Mouse (Mus musculus) heart, adult 2 months (tissue): ENCODE measurements around the gene Rgl1. TPM values are rescaled to one million over a fixed set of nuclear protein-coding genes. Genes with fewer than 3 reads are reported as not detected.

Experiments used
- DNase-seq, 2 experiments: peaks; one replicate each; pipeline ENCODE4 v3.0.0; 2021
- H3K27ac ChIP-seq: fragments of 200-600 bp; 2 replicates; pipeline ENCODE4 v1.8.1; 2022
- H3K27me3 ChIP-seq: fragments of 200-500 bp; 2 replicates; pipeline ENCODE4 v1.6.1; 2012; ENCODE audit warnings: mild to moderate bottlenecking, low read length, inconsistent platforms, mixed read lengths; ENCODE audit not compliant: control insufficient read depth, insufficient read depth
- H3K36me3 ChIP-seq: fragments of 200-500 bp; 2 replicates; pipeline ENCODE4 v1.6.1; 2012; ENCODE audit warnings: low read length, inconsistent platforms; ENCODE audit not compliant: control insufficient read depth, insufficient read depth
- H3K4me1 ChIP-seq: fragments of 200-500 bp; 2 replicates; pipeline ENCODE4 v1.6.1; 2011; ENCODE audit warnings: low read length; ENCODE audit not compliant: control insufficient read depth, insufficient read depth
- H3K4me3 ChIP-seq: fragments of 200-600 bp; 2 replicates; pipeline ENCODE4 v1.8.1; 2022
- H3K79me2 ChIP-seq: fragments of 200-500 bp; replicated peaks from 2 replicates; pipeline ENCODE4 v1.6.1; 2012; ENCODE audit warnings: mild to moderate bottlenecking, inconsistent platforms, low read length, moderate library complexity, mixed read lengths; ENCODE audit not compliant: control insufficient read depth, insufficient read depth
- H3K9ac ChIP-seq: fragments of 200-500 bp; 2 replicates; pipeline ENCODE4 v1.6.1; 2012; ENCODE audit warnings: low read depth, mild to moderate bottlenecking, control low read depth, inconsistent platforms, low read length, mixed read lengths
- CTCF ChIP-seq: fragments of 200-600 bp; IDR thresholded peaks from 2 replicates; pipeline ENCODE4 v1.8.1; 2022; ENCODE audit warnings: antibody characterized with exemption, mild to moderate bottlenecking, moderate library complexity
- EP300 ChIP-seq: fragments of 200-500 bp; IDR thresholded peaks from 2 replicates; pipeline ENCODE4 v1.6.1; 2011; ENCODE audit warnings: low read depth, low read length, control low read depth; ENCODE audit not compliant: insufficient read depth
- POLR2A ChIP-seq: fragments of 200-500 bp; IDR thresholded peaks from 2 replicates; pipeline ENCODE4 v1.6.1; 2011; ENCODE audit warnings: mild to moderate bottlenecking, low read depth, low read length, control low read depth; ENCODE audit not compliant: insufficient read depth
- WGBS: fragments of 180-500 bp; shearing (Covaris S2); methylation state at CpG from one replicate; pipeline ENCODE4 v1.1.7; 2018; 5-methylcytosine and 5-hydroxymethylcytosine counted together
- intact Hi-C: fragments of 180-260 bp; cut with DNase I; formaldehyde crosslinking; loops from one replicate; pipeline ENCODE4 v1.15.1; 2025
- polyA plus RNA-seq: library from polyadenylated mRNA; depleted of rRNA; stranded (reverse); fragments of >200 nt; gene quantifications from 2 replicates; pipeline ENCODE4 v1.2.3, GENCODE M21; 2012
- total RNA-seq, 2 experiments: library from RNA; stranded (reverse); gene quantifications; 2 replicates each; pipeline ENCODE4 v1.2.3; 2021

Rgl1 gene
- total and polyA plus RNA-seq, 3 experiments: 14.9 to 33.2 (median 28.4) TPM

DNA sequence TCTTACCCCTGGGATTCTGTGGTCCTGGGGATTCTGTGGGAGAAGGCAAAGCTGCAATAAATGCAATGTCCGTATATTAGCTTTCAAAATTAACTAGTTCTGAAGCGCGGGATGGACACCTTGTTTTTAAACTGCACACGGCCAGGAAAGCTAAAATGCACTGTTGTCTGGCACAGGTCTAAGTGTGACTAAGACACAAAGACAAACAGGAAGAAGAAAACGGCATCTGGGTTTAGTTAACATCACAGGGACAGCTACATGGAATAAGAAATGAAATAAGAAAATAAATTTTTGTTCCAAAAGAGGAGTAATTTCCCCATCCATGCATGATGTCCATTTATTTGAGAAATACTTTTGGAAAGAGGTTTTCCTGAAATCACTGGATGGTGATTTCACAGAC is 65.1 kb downstream of the Rgl1 start:
- Histone ChIP-seq H3K4me1 (peaks cover 2% of the 10 kb centered on the region), H3K27me3 (no peaks in the 10 kb centered on the region), H3K79me2 (no peaks in the 10 kb centered on the region), H3K9ac (no peak overlapping the region), H3K36me3 (no peaks in the 10 kb centered on the region), H3K27ac (no peak overlapping the region), H3K4me3 (no peak overlapping the region)
- no peak for DNase-seq
- TF ChIP-seq POLR2A (no peak), CTCF (no peak), EP300 (no peak)
- WGBS: 72% methylated on average over 5 of the region's 5 CpGs
- intact Hi-C loops: no loop called here

DNA sequence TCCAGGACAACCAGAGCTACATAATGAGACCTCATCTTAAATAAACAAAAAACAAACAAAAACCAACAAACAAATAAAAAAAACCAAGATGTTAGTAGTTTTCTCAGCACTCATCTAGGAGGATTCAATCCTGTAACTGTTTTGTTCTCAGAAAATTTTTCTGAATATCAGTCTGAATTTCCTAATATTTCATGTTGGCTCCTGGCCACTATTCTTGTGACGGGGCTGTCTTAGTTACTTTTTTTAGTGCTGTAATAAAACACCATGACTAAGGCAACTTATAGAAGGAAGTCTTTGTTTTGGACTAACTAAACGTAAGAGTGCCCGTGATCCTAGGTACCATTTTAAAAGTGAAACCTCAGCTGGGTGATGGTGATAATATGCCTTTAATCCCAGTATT is 68.8 kb downstream of the Rgl1 start:
- 43% methylated on average over 3 of the region's 3 CpGs for WGBS
- no peaks in the 10 kb centered on the region for H3K4me1 ChIP-seq
- no peaks in the 10 kb centered on the region for H3K36me3 ChIP-seq
- intact Hi-C loops: no loop called here
- H3K27me3 ChIP-seq: no peaks in the 10 kb centered on the region
- no peak overlapping the region for H3K4me3 ChIP-seq
- TF ChIP-seq EP300 (no peak), POLR2A (no peak), CTCF (no peak)
- DNase-seq: no peak
- H3K27ac ChIP-seq: no peak overlapping the region
- H3K9ac ChIP-seq: no peak overlapping the region
- no peaks in the 10 kb centered on the region for H3K79me2 ChIP-seq

DNA sequence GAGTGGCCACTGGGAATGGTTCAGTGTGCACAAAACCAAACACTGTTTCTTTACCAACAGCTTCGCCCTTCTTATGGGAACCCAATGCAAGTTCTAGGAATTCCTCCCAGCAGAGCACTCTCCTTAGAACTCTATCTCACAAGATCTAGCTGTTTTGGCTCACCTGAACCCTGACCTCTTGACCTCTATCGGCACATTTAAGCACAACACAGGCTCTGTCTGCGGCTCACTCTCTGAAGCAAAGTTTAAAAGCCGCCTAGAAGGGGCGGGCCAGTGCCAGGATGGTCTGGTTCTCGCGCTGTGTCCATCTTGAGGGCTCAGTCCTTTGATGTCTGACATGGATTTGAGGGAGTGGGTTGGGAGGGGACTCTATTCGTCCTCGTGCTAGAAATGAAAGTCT is 70.7 kb downstream of the Rgl1 start:
- Histone ChIP-seq H3K36me3 (no peaks in the 10 kb centered on the region), H3K4me1 (no peaks in the 10 kb centered on the region), H3K4me3 (no peak overlapping the region), H3K27ac (no peak overlapping the region), H3K9ac (no peak overlapping the region), H3K27me3 (no peaks in the 10 kb centered on the region), H3K79me2 (no peaks in the 10 kb centered on the region)
- WGBS: 82% methylated on average over 9 of the region's 9 CpGs
- intact Hi-C loops: no loop called here
- no peak for TF ChIP-seq POLR2A
- TF ChIP-seq EP300: no peak
- TF ChIP-seq CTCF: no peak
- DNase-seq: no peak

DNA sequence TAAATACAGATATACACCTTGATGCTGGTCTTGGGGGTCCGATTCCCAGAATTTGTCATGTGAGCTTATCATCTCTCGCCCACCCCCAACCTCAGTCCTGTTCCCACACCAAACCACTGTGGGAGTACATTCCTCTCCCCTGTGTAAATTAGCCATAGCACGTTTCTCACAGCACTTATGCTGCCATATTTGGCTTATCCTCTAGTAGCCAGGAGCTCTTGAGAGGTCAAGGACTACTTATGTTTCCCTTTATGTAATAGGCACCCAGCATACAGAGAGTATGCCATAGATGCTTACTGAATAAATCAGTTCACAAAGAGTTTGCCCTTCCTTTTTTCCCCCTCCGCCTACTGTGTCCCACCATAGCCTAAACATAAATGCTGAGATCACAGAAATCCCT is 76.2 kb downstream of the Rgl1 start:
- Histone ChIP-seq H3K27me3 (no peaks in the 10 kb centered on the region), H3K4me1 (peaks cover 10% of the 10 kb centered on the region), H3K27ac (no peak overlapping the region), H3K79me2 (no peaks in the 10 kb centered on the region), H3K36me3 (peaks cover 7% of the 10 kb centered on the region), H3K4me3 (no peak overlapping the region), H3K9ac (no peak overlapping the region)
- no peak for TF ChIP-seq EP300
- TF ChIP-seq POLR2A: no peak
- no peak for TF ChIP-seq CTCF
- no peak for DNase-seq
- WGBS: 81% methylated on average over 4 of the region's 4 CpGs
- intact Hi-C loops: no loop called here

DNA sequence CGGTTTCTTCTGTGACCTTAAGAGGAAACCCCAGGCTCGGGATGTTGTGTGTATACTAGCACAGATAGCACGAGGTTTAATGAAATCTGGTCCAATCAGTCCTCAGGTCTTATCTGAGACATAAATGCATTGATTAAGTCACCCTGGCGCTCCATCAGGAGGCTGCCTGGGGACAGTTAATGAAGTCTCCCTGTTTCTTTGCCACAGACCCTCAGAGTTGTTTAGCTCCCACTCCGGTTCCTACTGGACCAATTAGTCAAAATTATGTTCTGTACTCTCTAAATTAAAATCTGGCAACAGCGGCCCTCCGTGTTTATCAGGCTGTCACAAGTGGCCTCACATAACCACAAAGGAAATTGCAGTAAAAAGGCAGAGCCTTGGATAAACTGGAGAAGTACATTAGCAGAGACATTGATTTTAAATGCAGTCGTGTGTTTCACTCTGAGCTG is 78.4 kb downstream of the Rgl1 start:
- no peak overlapping the region for H3K9ac ChIP-seq
- H3K27me3 ChIP-seq: no peaks in the 10 kb centered on the region
- peaks cover 13% of the 10 kb centered on the region for H3K4me1 ChIP-seq
- peaks cover 7% of the 10 kb centered on the region for H3K36me3 ChIP-seq
- intact Hi-C loops: no loop called here
- 27% methylated on average over 8 of the region's 8 CpGs for WGBS
- H3K27ac ChIP-seq: peak overlapping the region; percentile 59
- no peak overlapping the region for H3K4me3 ChIP-seq
- no peaks in the 10 kb centered on the region for H3K79me2 ChIP-seq
- TF ChIP-seq EP300 (no peak), CTCF (no peak), POLR2A (no peak)
- DNase-seq: peak in 1 of 2 experiments; percentile 13

DNA sequence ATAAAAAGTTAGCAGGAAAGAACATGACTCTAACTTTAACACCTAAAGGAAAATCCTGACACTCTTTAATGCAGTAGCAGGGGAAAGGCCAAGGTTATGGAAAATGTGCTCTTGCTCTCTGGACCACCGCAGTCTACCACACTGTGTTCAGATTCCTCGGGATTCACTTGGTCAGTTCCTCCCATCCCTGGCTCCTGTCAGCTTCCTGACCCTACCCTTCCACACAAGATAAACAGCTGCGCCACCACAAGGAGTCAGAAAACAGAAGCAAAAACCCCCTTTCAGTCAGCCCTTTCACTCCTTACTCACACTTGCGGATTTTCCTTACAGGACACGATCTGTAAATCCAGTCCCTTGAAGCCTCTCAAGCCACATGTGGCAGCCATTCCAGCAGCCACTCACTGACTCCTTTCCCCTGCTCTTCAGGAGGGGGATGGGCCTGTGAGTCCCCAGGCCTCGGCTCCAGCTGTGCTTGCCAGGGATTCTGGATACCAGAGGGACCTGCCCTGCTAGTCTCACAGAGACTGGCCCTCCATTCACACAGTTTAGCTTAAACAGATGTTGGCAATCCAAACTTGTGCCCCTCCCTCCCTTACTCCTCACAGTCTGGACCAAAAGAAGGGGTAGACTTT is 78.9 kb downstream of the Rgl1 start:
- intact Hi-C loops: no loop called here
- no peak overlapping the region for H3K9ac ChIP-seq
- H3K79me2 ChIP-seq: no peaks in the 10 kb centered on the region
- peak overlapping the region; percentile 59 for H3K27ac ChIP-seq
- no peaks in the 10 kb centered on the region for H3K27me3 ChIP-seq
- H3K4me1 ChIP-seq: peaks cover 17% of the 10 kb centered on the region
- 25% methylated on average over 6 of the region's 6 CpGs for WGBS
- H3K4me3 ChIP-seq: no peak overlapping the region
- TF ChIP-seq EP300 (no peak), CTCF (no peak), POLR2A (no peak)
- peaks cover 9% of the 10 kb centered on the region for H3K36me3 ChIP-seq
- DNase-seq: peak; percentile 56 to 58
